Mouse (Mus musculus) granulocyte monocyte progenitor cell, adult 5-6 weeks (primary cell): ENCODE data around the gene Dlgap4. TPM values are rescaled to one million over a fixed set of nuclear protein-coding genes. Genes with fewer than 3 reads are reported as not detected.

Experiments used
- ATAC-seq: replicated peaks from 2 replicates; pipeline ENCODE4 v1.8.0; 2016; ENCODE audit warnings: mild to moderate bottlenecking, moderate TSS enrichment, inconsistent platforms; ENCODE audit not compliant: poor library complexity, severe bottlenecking
- total RNA-seq, 2 experiments: library from RNA; stranded (forward) in 1 of 2; stranded (reverse) in 1 of 2; fragments of 200-712, 200-1000 nt in 1 of 2; fragments of >200 nt in 1 of 2; fragmentation: Nextera tagmentation in 1 of 2; gene quantifications; 2 replicates each; pipeline ENCODE4 v1.2.3; 2014 to 2017

Gene Dlgap4
- total RNA-seq, 2 experiments from 2014 or later = 3.7 to 21.3 TPM

GRCm38 (mm10) chr2:156765593-156765992, 152.1 kb downstream of the Dlgap4 start:
- ATAC-seq = no peak

- 0 out of 2 replicates have a peak, but pooled peaks have one; percentile 12 for ATAC-seq
These were observed 152.9 kb downstream of the Dlgap4 start for GRCm38 (mm10) chr2:156766227-156767019.

GRCm38 (mm10) chr2:156767108-156767507, 153.6 kb downstream of the Dlgap4 start:
- ATAC-seq = no peak

GRCm38 (mm10) chr2:156769274-156769673, 155.8 kb downstream of the Dlgap4 start:
- ATAC-seq = no peak

GRCm38 (mm10) chr2:156773470-156773869, 160.0 kb downstream of the Dlgap4 start:
- ATAC-seq = no peak

- no peak for ATAC-seq
These were observed 160.7 kb downstream of the Dlgap4 start for GRCm38 (mm10) chr2:156774035-156774737.

- ATAC-seq = peak; percentile 50
These were observed 161.4 kb downstream of the Dlgap4 start, which contains the start of gene Myl9 for GRCm38 (mm10) chr2:156774738-156775454. Myl9 (plus strand) TSS chr2:156775420.

- no peak for ATAC-seq
These were observed 162.2 kb downstream of the Dlgap4 start for GRCm38 (mm10) chr2:156775455-156776435.

- no peak for ATAC-seq
These were observed 163.4 kb downstream of the Dlgap4 start for GRCm38 (mm10) chr2:156776907-156777306.

GRCm38 (mm10) chr2:156777326-156778004, 164.0 kb downstream of the Dlgap4 start:
- no peak for ATAC-seq

- ATAC-seq = no peak
These were observed 165.1 kb downstream of the Dlgap4 start for GRCm38 (mm10) chr2:156778571-156778970.

GRCm38 (mm10) chr2:156779036-156779435, 165.5 kb downstream of the Dlgap4 start:
- no peak for ATAC-seq

- ATAC-seq = no peak
These were observed 166.0 kb downstream of the Dlgap4 start for GRCm38 (mm10) chr2:156779488-156779887.

- no peak for ATAC-seq
These were observed 166.6 kb downstream of the Dlgap4 start for GRCm38 (mm10) chr2:156780129-156780528.

- peak; percentile 20; the same call in 1 of the 2 replicates for ATAC-seq
These were observed 167.2 kb downstream of the Dlgap4 start for GRCm38 (mm10) chr2:156780752-156781151.

- no peak for ATAC-seq
These were observed 167.8 kb downstream of the Dlgap4 start for GRCm38 (mm10) chr2:156781281-156781680.

- no peak for ATAC-seq
These were observed 168.5 kb downstream of the Dlgap4 start for GRCm38 (mm10) chr2:156781836-156782480.

GRCm38 (mm10) chr2:156782481-156783348, 169.2 kb downstream of the Dlgap4 start:
- no peak for ATAC-seq
